Mouse (Mus musculus) cerebellum, adult 18-20 months (tissue): ENCODE data around the gene Hpn.

Experiments
- DNase-seq, 2 experiments: peaks; one replicate each; pipeline ENCODE4 v3.0.0; 2021

The Hpn gene

DNA sequence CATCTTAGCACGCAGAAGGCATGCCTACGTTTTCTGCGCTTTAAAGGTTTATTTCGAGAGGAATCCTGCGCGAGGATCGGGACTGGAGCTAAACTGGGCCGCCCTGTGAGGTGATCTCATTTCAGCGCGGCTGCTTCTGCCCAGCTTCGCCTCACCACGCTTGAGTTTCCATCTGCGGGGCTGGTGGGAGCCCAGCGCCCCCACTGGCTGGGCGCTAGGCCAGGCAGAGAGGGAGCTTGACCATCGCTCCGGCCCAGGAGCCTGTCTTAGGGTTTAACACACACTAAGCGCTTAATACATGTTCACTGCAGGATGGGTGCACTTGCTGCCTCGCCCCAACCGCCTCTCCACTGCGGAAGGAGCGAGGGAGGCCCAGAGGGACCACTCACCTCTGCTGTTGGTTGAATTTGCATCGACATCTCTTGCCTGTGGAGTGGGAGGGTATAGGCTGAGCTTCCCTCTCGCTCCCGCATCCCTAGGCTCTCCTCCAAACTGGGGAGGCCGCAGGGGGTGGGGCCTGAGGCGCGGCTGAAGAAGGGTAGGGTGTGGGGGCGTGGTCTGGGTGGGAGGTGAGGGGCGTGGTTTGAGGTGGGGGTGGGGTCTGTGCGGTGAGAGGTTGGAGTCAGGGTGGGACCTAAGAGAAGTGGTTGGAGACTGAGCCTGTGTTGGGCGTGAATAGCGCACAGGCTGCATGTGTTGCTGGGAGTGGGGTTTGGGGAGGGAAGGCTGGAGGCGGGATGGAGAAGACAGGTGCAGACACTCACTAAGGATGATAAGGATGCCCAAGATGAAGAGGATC is 62.3 kb downstream of the Hpn start:
- peak; percentile 87 for DNase-seq

DNA sequence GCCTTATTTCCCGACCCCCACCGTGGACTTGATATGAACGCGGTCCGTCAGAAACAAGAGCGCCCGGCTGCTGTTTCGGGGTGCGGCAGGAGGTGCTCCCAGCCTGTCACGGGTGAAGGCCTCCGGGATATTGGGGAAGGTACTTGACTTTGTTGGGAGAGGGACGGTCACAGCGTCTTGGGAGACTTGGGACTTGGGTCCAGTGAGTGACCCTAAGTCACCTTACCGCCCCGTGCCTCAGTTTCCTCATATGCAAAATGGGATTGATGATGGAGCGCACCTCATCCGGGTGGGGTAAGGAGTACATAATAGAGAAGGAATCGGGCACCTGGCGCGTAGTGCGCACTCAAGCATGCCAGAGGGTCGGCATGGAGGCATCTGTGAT is 62.8 kb downstream of the Hpn start:
- DNase-seq = no peak

DNA sequence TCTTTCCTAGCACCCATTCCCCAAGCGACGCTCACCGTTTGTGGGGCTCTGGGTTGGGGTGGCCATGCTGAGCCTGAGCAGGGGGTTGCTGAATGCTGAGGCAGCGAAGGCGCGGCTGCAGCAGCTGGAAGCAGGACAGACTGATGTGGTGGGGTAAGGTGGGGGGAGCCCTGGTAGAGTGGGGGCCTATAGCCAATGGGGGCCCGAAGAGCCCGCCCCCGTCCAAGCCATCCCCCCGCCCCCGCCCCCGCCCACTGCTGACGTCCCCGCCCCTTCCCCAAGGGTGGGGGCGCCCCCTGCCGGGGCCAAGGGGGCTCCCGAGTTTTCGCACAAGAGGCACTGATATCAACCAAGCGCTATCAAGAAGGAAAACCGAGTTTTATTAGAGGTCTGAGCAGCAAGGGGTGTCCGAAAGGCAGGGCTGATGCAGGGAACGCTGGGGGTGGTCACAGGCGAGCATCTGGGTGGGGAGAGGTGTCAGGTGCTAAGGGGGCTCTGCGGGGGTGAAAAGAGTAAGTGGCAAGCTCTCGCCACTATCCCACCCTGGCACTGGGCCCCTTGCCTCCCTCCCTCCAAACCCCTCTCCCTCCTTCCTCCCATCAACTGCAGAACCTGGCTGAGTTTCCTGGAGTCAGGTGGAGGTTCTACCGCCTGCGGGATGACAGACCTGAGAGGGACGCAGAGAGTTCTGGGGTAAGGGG is 63.6 kb downstream of the Hpn start, which contains the start of gene Fxyd7:
Gene Fxyd7 (minus strand): TSS at position 147 of the 701 bp plus-strand sequence.
- DNase-seq = peak; percentile 51 to 54

DNA sequence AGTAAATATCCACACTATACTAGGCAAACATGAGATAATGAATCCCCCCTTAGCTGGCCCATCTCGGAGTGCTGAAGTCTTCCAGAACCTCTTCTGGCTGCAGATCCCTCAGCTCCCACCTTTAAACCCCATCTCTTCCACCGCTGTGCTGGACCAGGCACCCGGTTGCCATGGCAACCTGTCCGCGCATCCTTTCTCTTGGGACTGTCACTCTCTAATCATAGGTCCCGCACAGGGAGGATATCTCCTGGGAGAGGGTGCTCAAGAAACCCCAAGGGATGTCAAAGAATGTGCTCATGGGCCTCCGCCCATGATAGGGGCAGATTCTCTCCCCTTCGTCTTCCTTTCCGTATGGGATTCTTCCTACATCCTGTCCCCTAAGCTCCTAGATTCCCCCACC is 64.2 kb downstream of the Hpn start:
- peak; percentile 48 to 69 for DNase-seq

DNA sequence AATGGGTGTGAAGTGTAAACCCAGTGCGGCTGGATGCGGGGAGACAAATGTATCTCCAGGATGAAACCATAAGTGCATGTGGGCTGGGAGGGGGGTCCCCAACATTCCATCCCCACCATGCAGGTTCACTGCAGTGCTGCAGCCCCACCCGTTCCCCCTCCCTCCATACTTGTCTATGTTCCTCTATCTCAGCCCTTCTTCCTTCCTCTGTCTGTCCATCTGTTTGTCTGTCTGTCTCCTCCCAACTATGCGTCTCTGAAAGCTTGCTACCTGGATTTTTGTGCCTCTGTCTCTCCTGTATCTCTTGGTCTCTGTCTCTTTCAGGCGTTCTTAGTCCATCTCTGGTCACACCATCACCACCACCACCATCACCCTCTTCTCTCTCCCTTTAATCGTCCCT is 64.6 kb downstream of the Hpn start:
- DNase-seq = no peak

DNA sequence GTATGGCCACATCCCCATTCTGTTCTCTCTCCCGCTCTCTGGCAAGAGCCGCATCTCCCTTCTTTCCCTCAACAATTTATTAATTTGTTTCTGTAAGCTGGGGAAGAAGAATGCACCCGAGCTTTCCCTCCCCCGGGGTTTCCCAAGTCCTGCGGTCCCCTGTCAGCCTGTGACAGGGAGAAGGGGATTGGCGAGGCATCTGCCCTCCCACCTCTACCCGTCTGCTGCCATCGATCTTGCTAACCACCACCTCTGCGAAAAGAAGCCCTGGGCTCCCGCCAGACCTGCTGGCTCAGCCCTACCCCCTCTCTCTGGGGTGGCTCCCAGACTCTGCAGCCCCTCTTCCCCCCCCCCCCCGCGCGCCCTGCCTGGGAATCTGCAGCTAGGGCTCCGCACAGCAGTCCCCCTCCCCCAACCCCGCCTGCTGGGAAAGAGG is 65.2 kb downstream of the Hpn start:
- no peak for DNase-seq

DNA sequence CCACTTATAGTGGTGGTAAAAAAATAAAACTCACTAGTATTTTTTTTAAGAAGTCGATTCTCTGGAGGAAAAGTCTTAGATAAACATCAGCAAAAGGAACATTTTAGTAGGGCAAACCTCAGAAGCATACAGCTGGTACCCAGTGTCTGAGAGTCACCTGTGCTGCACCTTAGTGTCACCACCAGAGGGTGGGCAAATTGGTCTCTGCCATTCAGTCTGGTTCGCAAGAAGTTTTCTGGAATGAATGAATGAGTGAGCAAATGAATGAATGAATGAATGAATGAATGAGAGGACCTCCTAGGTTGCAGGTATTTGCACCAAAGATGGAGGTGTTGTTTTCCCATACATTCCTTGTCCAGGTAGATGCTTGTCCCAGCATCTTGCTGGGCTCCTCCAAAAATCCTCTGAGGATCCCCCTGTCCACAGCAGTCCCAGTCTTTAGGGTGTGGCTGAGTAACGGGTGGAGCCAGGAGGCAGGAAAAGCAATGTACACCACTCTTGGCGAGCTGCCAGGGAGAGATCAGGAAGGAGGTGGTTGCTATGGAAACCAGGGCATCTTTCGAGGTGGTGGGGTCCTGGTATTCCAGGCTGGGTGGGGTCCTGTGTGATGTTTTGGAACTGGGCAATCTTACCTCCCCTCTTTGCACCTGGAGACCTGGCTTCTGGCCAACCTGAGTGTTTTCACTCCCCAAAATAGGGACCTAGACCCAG is 65.8 kb downstream of the Hpn start:
- DNase-seq = peak; percentile 67 to 78
